Mouse (Mus musculus): ENCODE data around the gene Col10a1.

GRCm38 (mm10) chr10:34373332-34373731 is 16.4 kb upstream of the Col10a1 start:
- no peak for TF ChIP-seq CTCF (IDR thresholded peaks at IDR 0.05; ENCODE audit: extremely low read depth, insufficient read depth, low read length)
- no peak for TF ChIP-seq POLR2A (IDR thresholded peaks at IDR 0.05; ENCODE audit: extremely low read depth, insufficient read depth, low read length)
